Mouse (Mus musculus) liver, embryonic 16.5 days (tissue): ENCODE measurements around the gene Fbrsl1. TPM values are rescaled to one million over a fixed set of nuclear protein-coding genes. Genes with fewer than 3 reads are reported as not detected.

ENCODE experiments used
- ATAC-seq: fragments of 200-750 bp; cut with Nextera tagmentation; 2 replicates; pipeline ENCODE4 v1.8.0; 2017; ENCODE audit warnings: low read depth, mild to moderate bottlenecking, moderate number of reproducible peaks, moderate library complexity
- H3K27ac ChIP-seq: fragments of 300-500 bp; sonication (generic); 2 replicates; pipeline ENCODE4 v1.5.1; 2014; ENCODE audit warnings: mild to moderate bottlenecking, low read length
- H3K27me3 ChIP-seq: fragments of 300-500 bp; sonication (generic); 2 replicates; pipeline ENCODE4 v1.6.1; 2014; ENCODE audit warnings: low read depth, low read length, mixed read lengths; ENCODE audit not compliant: control insufficient read depth, insufficient read depth
- H3K36me3 ChIP-seq: fragments of 300-500 bp; sonication (generic); 2 replicates; pipeline ENCODE4 v1.6.1; 2014; ENCODE audit warnings: mild to moderate bottlenecking; ENCODE audit not compliant: control insufficient read depth, insufficient read depth
- H3K4me1 ChIP-seq: fragments of 300-500 bp; sonication (generic); 2 replicates; pipeline ENCODE4 v1.6.1; 2014; ENCODE audit warnings: low read depth, low read length, mixed read lengths; ENCODE audit not compliant: control insufficient read depth
- H3K4me2 ChIP-seq: fragments of 300-500 bp; sonication (generic); 2 replicates; pipeline ENCODE4 v1.6.1; 2014; ENCODE audit warnings: low read depth, low read length, mixed read lengths
- H3K4me3 ChIP-seq: fragments of 300-500 bp; sonication (generic); 2 replicates; pipeline ENCODE4 v1.5.1; 2014; ENCODE audit warnings: low read depth, mild to moderate bottlenecking, low read length
- H3K9ac ChIP-seq: fragments of 300-500 bp; sonication (generic); 2 replicates; pipeline ENCODE4 v1.6.1; 2014; ENCODE audit warnings: low read depth, low read length
- H3K9me3 ChIP-seq: fragments of 300-500 bp; sonication (generic); replicated peaks from 2 replicates; pipeline ENCODE4 v1.6.1; 2016; ENCODE audit warnings: low read length; ENCODE audit not compliant: control insufficient read depth
- WGBS: fragments of 180-500 bp; shearing (Covaris S2); extraction: QIAGEN DNeasy Blood & Tissue Kit; methylation state at CpG from one replicate; pipeline ENCODE4 v1.1.7; 2014; ENCODE audit not compliant: insufficient replicate concordance; 5-methylcytosine and 5-hydroxymethylcytosine counted together
- polyA plus RNA-seq: library from polyadenylated mRNA; unstranded; fragments of >200 nt; fragmentation: Nextera tagmentation; extraction: Ambion mirVana; gene quantifications from 2 replicates; pipeline ENCODE4 v1.2.1, GENCODE M21; 2015

Gene Fbrsl1
- 1.8 and 2.2 TPM in 2 replicates for polyA plus RNA-seq

DNA sequence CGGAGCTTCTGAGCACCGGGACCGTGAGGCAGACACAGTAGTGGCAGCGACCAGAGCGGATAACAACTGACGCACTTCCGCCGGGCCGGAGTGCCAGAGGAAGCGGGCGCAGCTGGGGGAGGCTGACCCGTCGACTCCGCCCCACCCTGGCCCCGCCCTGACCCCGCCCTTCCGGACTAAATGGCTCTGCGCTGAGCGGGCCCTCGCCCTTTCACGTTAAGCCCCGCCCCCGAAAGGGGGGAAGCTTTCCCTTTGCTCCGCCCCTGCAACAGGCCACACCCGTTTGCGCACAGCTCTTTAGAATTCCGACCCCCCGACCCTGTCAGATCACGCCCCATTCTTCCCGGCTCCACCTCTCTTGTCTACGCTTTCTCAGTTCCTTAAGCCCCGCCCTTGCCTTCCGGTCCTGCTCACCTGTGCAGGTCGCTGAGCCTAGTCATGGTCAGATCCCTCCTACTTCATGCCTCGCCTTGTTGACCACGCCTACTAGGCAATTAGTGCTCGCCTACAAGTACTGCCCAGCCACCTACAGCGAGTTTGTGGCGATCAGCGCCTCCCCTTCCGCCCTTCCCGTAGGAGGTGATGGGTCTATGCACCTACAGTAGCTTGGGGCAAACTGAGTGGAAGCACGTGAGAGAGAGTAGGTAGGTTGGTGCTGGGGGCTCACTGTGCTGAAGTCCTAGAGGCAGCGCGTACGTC lies at the start of gene Fbrsl1:
Gene Fbrsl1 (minus strand): TSS at position 68 of the 699 bp plus-strand sequence.
- peak within 1 kb of the TSS; percentile 88 for H3K4me3 ChIP-seq
- WGBS = 1% methylated on average over 44 of the region's 46 CpGs
- ATAC-seq = peak; percentile 96
- H3K9me3 ChIP-seq = no peaks in the 10 kb centered on the region; the same call in 1 of the 2 replicates
- peak within 1 kb of the TSS; percentile 93 for H3K4me2 ChIP-seq
- H3K9ac ChIP-seq = peak within 1 kb of the TSS; percentile 89
- H3K4me1 ChIP-seq = peaks cover 29% of the 10 kb centered on the region
- no peaks in the 10 kb centered on the region for H3K27me3 ChIP-seq
- H3K27ac ChIP-seq = peak within 1 kb of the TSS; percentile 81
- H3K36me3 ChIP-seq = no peaks in the 10 kb centered on the region

DNA sequence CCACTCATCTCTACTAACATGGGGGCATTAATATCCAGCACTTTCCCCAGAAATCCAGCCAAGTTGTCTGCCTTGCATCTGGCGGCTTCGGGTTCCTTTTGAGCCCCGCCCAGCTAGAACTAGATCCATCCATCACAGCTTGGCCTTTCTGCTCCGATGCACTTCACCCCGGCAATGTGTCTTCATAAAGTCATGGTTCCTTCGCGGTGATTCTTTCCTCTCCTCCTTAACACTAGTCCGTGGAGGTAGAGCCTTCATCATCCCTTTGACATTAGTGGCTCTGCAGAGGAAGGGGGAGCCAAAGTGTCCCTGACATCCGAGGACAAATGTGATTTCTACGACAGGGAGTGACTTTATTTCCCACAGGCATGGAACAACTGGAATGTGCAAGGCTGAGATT lies 49.8 kb upstream of the Fbrsl1 start:
- no peak overlapping the region for H3K9ac ChIP-seq
- WGBS = 58% methylated on average over 10 of the region's 10 CpGs
- H3K27ac ChIP-seq = no peak overlapping the region
- no peak overlapping the region for H3K4me2 ChIP-seq
- no peak overlapping the region for H3K4me3 ChIP-seq
- ATAC-seq = no peak
- no peaks in the 10 kb centered on the region for H3K9me3 ChIP-seq
- H3K4me1 ChIP-seq = no peaks in the 10 kb centered on the region
- no peaks in the 10 kb centered on the region for H3K36me3 ChIP-seq
- no peaks in the 10 kb centered on the region for H3K27me3 ChIP-seq

DNA sequence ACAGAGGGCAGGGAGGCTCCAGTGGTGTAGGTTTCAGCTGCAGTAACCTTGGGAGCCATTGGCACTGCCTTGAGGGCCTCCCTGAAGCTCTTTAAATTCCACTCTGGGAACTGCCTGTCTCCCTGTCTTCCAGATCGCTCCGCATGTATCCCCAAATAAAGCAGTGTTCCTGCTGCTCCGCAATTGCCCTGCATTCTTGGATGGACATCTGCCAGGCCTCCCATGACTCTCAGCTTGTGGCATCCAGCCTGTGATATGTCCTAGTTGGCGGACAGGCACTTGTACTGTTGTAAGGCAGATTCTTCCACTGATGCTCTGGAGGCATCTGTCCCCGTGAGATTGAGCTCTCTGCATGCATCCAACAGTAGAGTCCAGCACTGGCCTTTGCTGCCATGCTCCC lies 49.3 kb upstream of the Fbrsl1 start:
- 64% methylated on average over 5 of the region's 5 CpGs for WGBS
- H3K4me2 ChIP-seq = no peak overlapping the region
- no peaks in the 10 kb centered on the region for H3K36me3 ChIP-seq
- H3K9ac ChIP-seq = no peak overlapping the region
- H3K27ac ChIP-seq = no peak overlapping the region
- no peak for ATAC-seq
- H3K4me1 ChIP-seq = no peaks in the 10 kb centered on the region
- no peaks in the 10 kb centered on the region for H3K27me3 ChIP-seq
- H3K9me3 ChIP-seq = no peaks in the 10 kb centered on the region
- no peak overlapping the region for H3K4me3 ChIP-seq

DNA sequence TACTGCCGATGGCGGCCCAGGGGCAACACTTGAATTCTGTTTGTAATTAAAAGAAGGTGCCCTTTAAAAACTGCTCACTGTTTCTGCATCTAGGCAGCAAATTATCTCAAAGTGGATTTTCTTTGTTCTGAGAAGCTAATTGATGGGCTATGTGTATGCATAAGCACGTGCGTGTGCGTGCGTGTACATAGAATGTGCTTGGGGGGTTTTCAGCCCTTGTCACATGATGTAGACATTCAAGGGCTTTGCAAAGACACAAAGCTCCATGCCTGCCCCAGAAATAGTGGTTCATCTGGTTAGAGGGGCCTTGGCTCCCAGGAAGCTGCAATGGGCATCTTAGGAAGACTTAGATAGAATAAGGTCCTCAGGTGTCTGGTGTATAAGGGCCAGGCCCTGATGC lies 46.7 kb upstream of the Fbrsl1 start:
- H3K27me3 ChIP-seq = no peaks in the 10 kb centered on the region
- H3K27ac ChIP-seq = no peak overlapping the region
- no peaks in the 10 kb centered on the region for H3K36me3 ChIP-seq
- no peak overlapping the region for H3K9ac ChIP-seq
- no peaks in the 10 kb centered on the region for H3K9me3 ChIP-seq
- H3K4me1 ChIP-seq = no peaks in the 10 kb centered on the region
- no peak overlapping the region for H3K4me2 ChIP-seq
- 77% methylated on average over 6 of the region's 6 CpGs for WGBS
- no peak overlapping the region for H3K4me3 ChIP-seq
- ATAC-seq = no peak

DNA sequence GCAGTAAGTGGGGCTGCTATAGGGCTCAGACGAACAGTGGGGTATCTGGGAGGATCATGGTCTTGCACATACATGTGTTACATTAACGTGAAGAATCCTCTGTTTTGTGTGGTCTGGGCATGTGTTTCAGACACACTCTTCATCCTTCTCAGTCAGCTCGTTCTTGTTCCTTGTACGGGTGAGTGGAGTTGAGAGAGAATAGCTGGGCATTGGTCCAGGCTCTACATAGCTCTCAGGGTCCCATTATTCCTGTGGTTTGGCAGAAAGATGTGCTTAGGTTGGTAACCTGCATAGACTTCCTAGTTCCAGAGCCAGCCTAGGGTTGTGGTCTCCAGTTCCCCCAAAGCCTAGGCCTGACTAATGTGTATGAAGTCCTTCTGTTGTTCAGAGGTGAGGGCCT lies 46.1 kb upstream of the Fbrsl1 start:
- H3K4me1 ChIP-seq = no peaks in the 10 kb centered on the region
- H3K27ac ChIP-seq = no peak overlapping the region
- H3K4me2 ChIP-seq = no peak overlapping the region
- ATAC-seq = no peak
- H3K36me3 ChIP-seq = no peaks in the 10 kb centered on the region
- 48% methylated on average over 4 of the region's 4 CpGs for WGBS
- no peak overlapping the region for H3K9ac ChIP-seq
- no peak overlapping the region for H3K4me3 ChIP-seq
- no peaks in the 10 kb centered on the region for H3K27me3 ChIP-seq
- H3K9me3 ChIP-seq = no peaks in the 10 kb centered on the region

DNA sequence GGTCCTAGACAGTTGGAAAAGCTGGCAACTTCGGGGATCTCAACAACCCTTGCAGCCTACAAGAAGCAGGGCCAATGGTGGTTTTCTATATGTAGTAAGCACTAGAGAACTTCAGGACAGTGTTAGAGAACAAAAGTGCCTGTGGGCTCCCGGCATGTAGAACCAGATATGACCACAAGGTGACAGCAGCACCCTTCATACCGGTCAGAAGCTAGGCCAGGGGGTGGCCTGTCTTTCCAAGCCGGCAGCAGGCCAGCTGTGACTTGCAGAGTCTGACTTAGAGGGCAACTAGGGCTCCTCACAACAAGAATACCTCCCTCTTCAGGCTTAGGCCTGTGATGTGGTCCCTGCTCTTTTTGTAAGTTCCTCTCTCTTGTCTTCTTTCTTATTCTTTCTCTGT lies 45.5 kb upstream of the Fbrsl1 start:
- ATAC-seq = no peak
- WGBS = 4% methylated on average over 4 of the region's 4 CpGs

DNA sequence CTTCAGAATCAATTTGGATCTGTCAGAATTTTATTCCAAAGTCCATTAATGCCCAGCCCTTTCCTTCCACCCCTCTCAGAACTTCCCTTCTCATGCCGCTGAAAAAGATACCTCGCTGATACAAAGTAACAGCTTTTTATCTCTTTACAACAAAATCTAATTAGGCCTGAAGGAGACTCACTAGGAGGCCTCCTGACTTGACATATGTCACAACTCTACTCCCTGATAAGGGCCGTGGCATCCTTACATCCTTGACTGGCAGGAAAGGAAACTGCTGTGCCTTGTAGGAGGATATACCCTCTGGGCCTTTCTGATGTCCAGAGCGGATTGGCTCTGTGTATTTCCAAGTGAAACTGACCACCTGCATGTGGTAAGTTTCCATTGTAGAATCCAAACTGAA lies 41.3 kb upstream of the Fbrsl1 start:
- Histone ChIP-seq H3K27me3 (no peaks in the 10 kb centered on the region), H3K9ac (no peak overlapping the region), H3K36me3 (no peaks in the 10 kb centered on the region), H3K4me2 (no peak overlapping the region), H3K4me3 (no peak overlapping the region), H3K27ac (no peak overlapping the region), H3K4me1 (no peaks in the 10 kb centered on the region; the same call in 1 of the 2 replicates), H3K9me3 (no peaks in the 10 kb centered on the region)
- ATAC-seq = no peak
- 20% methylated on average over 4 of the region's 4 CpGs for WGBS

More for the DNA sequence above, 45.5 kb upstream of the Fbrsl1 start:
- Histone ChIP-seq H3K9ac (no peak overlapping the region), H3K36me3 (no peaks in the 10 kb centered on the region), H3K4me3 (no peak overlapping the region), H3K27ac (no peak overlapping the region), H3K27me3 (no peaks in the 10 kb centered on the region), H3K4me2 (no peak overlapping the region), H3K9me3 (no peaks in the 10 kb centered on the region), H3K4me1 (no peaks in the 10 kb centered on the region)

DNA sequence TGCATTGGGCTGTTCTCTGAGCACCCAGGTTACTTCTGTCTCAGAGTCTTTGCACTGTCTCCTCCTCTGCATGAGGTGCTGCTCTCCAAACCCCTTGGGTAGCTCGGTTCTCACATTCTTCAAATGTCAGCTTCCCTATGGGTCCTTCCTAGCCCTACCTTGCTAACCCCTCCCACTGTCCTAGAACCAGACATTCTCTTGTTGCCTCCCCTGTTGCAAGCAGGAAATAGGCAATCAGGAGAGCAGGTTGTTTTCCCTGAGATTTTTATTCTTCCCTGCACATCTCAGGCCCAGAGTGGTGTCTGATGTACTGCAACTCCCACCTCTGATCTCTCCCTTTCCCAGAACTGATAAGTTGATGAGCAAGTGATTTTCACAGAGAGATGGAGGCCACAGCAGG lies 39.6 kb upstream of the Fbrsl1 start:
- no peak overlapping the region for H3K27ac ChIP-seq
- ATAC-seq = no peak
- no peak overlapping the region for H3K4me3 ChIP-seq
- H3K4me1 ChIP-seq = no peaks in the 10 kb centered on the region; the same call in 1 of the 2 replicates
- 17% methylated on average over 1 of the region's 1 CpGs for WGBS
- no peak overlapping the region for H3K4me2 ChIP-seq
- no peaks in the 10 kb centered on the region for H3K36me3 ChIP-seq
- no peaks in the 10 kb centered on the region for H3K9me3 ChIP-seq
- no peak overlapping the region for H3K9ac ChIP-seq
- no peaks in the 10 kb centered on the region for H3K27me3 ChIP-seq

DNA sequence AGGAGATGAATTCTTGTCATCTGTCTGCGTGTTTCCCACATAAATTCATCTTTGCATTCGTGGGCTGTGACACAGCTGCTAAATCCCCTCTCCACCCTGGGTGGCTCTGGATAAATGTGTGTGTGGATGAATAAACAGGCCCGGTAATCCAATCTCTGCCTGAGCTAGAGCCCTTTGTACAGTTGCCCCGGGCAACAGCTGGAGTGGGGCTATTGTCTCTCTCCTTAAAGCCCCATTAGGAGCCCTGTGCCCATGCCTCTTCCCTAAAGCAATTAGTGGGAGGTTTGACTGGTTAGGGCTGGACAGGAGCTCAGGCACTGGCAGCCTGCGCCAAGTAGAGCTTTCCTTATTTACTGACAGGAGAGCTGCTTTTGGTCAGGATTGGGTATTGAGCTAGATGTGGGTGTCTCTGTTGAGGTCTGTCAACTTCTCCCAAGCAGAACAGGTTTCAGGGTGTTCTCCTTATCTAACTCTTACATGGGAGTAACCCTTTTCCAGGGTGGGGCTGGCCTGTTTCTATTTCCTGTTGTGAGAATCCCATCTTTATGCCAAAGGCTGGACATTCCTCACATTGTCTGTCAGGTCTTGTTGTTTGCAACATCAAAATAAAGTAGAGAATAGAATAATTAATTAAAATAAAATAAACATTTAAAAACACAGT lies 38.5 kb upstream of the Fbrsl1 start:
- Histone ChIP-seq H3K4me1 (no peaks in the 10 kb centered on the region; the same call in 1 of the 2 replicates), H3K4me2 (no peak overlapping the region), H3K27ac (no peak overlapping the region), H3K27me3 (peaks cover 2% of the 10 kb centered on the region; the same call in 1 of the 2 replicates), H3K36me3 (no peaks in the 10 kb centered on the region), H3K4me3 (no peak overlapping the region), H3K9ac (no peak overlapping the region), H3K9me3 (no peaks in the 10 kb centered on the region)
- 35% methylated on average over 5 of the region's 5 CpGs for WGBS
- no peak for ATAC-seq
